Mouse (Mus musculus) kidney, embryonic 15.5 days (tissue): ENCODE results near the gene Tmem234. TPM values are rescaled to one million over a fixed set of nuclear protein-coding genes. Genes with fewer than 3 reads are reported as not detected.

Source experiments
- ATAC-seq: fragments of 200-750 bp; cut with Nextera tagmentation; replicated peaks from 2 replicates; pipeline ENCODE4 v1.8.0; 2017; ENCODE audit warnings: moderate TSS enrichment; ENCODE audit not compliant: low FRiP score
- H3K27ac ChIP-seq: fragments of 300-500 bp; sonication (generic); 2 replicates; pipeline ENCODE4 v1.5.1; 2015; ENCODE audit warnings: mild to moderate bottlenecking, inconsistent platforms
- H3K27me3 ChIP-seq: fragments of 300-500 bp; sonication (generic); 2 replicates; pipeline ENCODE4 v1.6.1; 2015; ENCODE audit warnings: inconsistent platforms
- H3K36me3 ChIP-seq: fragments of 300-500 bp; sonication (generic); 2 replicates; pipeline ENCODE4 v1.6.1; 2015; ENCODE audit warnings: inconsistent platforms
- H3K4me1 ChIP-seq: fragments of 300-500 bp; sonication (generic); 2 replicates; pipeline ENCODE4 v1.6.1; 2015; ENCODE audit warnings: inconsistent platforms
- H3K4me2 ChIP-seq: fragments of 300-500 bp; sonication (generic); 2 replicates; pipeline ENCODE4 v1.6.1; 2015; ENCODE audit warnings: moderate library complexity, mild to moderate bottlenecking, inconsistent platforms
- H3K4me3 ChIP-seq: fragments of 300-500 bp; sonication (generic); replicated peaks from 2 replicates; pipeline ENCODE4 v1.5.1; 2015; ENCODE audit warnings: mild to moderate bottlenecking, inconsistent platforms
- H3K9ac ChIP-seq: fragments of 300-500 bp; sonication (generic); 2 replicates; pipeline ENCODE4 v1.6.1; 2015; ENCODE audit warnings: mild to moderate bottlenecking, inconsistent platforms
- H3K9me3 ChIP-seq: fragments of 300-500 bp; sonication (generic); replicated peaks from 2 replicates; pipeline ENCODE4 v1.6.1; 2016; ENCODE audit warnings: inconsistent platforms
- WGBS: fragments of 180-500 bp; shearing (Covaris S2); methylation state at CpG from one replicate; pipeline ENCODE4 v1.1.7; 2015; ENCODE audit warnings: mixed read lengths; 5-methylcytosine and 5-hydroxymethylcytosine counted together
- polyA plus RNA-seq: library from polyadenylated mRNA; unstranded; fragments of >200 nt; fragmentation: Nextera tagmentation; extraction: Ambion mirVana; gene quantifications from 2 replicates; pipeline ENCODE4 v1.2.1, GENCODE M21; 2015

The Tmem234 gene
- polyA plus RNA-seq, 1 experiment from 2014 or later = 215 TPM

- no peak overlapping the region for H3K4me2 ChIP-seq
- ATAC-seq = no peak
Observed at GRCm38 (mm10) chr4:129570028-129570427, 30.4 kb upstream of the Tmem234 start.

GRCm38 (mm10) chr4:129571551-129572084, 28.9 kb upstream of the Tmem234 start:
- Histone ChIP-seq H3K9me3 (no peaks in the 10 kb centered on the region), H3K27me3 (no peaks in the 10 kb centered on the region), H3K4me3 (no peak overlapping the region), H3K36me3 (no peaks in the 10 kb centered on the region), H3K27ac (peak overlapping the region; percentile 73; the same call in 1 of the 2 replicates), H3K9ac (no peak overlapping the region), H3K4me1 (peaks cover 8% of the 10 kb centered on the region), H3K4me2 (no peak overlapping the region)
- 81% methylated on average over 8 of the region's 8 CpGs for WGBS
- no peak for ATAC-seq

More at GRCm38 (mm10) chr4:129570028-129570427, 30.4 kb upstream of the Tmem234 start:
- Histone ChIP-seq H3K4me3 (no peak overlapping the region), H3K9me3 (no peaks in the 10 kb centered on the region), H3K27me3 (no peaks in the 10 kb centered on the region), H3K9ac (no peak overlapping the region), H3K4me1 (peaks cover 2% of the 10 kb centered on the region), H3K36me3 (no peaks in the 10 kb centered on the region), H3K27ac (no peak overlapping the region)
- 82% methylated on average over 6 of the region's 6 CpGs for WGBS

- Histone ChIP-seq H3K4me3 (no peak overlapping the region), H3K9me3 (no peaks in the 10 kb centered on the region), H3K4me1 (peaks cover 15% of the 10 kb centered on the region), H3K27me3 (no peaks in the 10 kb centered on the region), H3K36me3 (no peaks in the 10 kb centered on the region), H3K27ac (peak overlapping the region; percentile 73), H3K9ac (no peak overlapping the region), H3K4me2 (no peak overlapping the region)
- WGBS = 74% methylated on average over 13 of the region's 13 CpGs
- no peak for ATAC-seq
Observed at GRCm38 (mm10) chr4:129572236-129573092, 28.0 kb upstream of the Tmem234 start.

- Histone ChIP-seq H3K9ac (no peak overlapping the region), H3K27me3 (no peaks in the 10 kb centered on the region), H3K4me2 (no peak overlapping the region), H3K36me3 (no peaks in the 10 kb centered on the region), H3K27ac (peak overlapping the region; percentile 73), H3K4me1 (peaks cover 15% of the 10 kb centered on the region), H3K4me3 (no peak overlapping the region), H3K9me3 (no peaks in the 10 kb centered on the region)
- 79% methylated on average over 4 of the region's 4 CpGs for WGBS
- ATAC-seq = no peak
Observed at GRCm38 (mm10) chr4:129573093-129573370, 27.4 kb upstream of the Tmem234 start.

GRCm38 (mm10) chr4:129573430-129573829, 27.0 kb upstream of the Tmem234 start, which contains the start of gene Lck:
Gene Lck (minus strand): TSS chr4:129573641.
- 89% methylated on average over 8 of the region's 8 CpGs for WGBS
- H3K9ac ChIP-seq = no peak within 1 kb of the TSS
- no peak for ATAC-seq
- peak within 1 kb of the TSS; percentile 73 for H3K27ac ChIP-seq
- no peaks in the 10 kb centered on the region for H3K36me3 ChIP-seq
- H3K27me3 ChIP-seq = no peaks in the 10 kb centered on the region
- H3K4me3 ChIP-seq = no peak within 1 kb of the TSS
- H3K9me3 ChIP-seq = no peaks in the 10 kb centered on the region
- peaks cover 15% of the 10 kb centered on the region for H3K4me1 ChIP-seq
- no peak within 1 kb of the TSS for H3K4me2 ChIP-seq

- H3K27me3 ChIP-seq = no peaks in the 10 kb centered on the region
- ATAC-seq = 0 out of 2 replicates have a peak, but pooled peaks have one; percentile 27
Observed at GRCm38 (mm10) chr4:129575171-129575844, 25.2 kb upstream of the Tmem234 start.

GRCm38 (mm10) chr4:129576863-129577491, 23.5 kb upstream of the Tmem234 start:
- peak overlapping the region; percentile 2; the same call in 1 of the 2 replicates for H3K9ac ChIP-seq
- peak overlapping the region; percentile 47 for H3K4me2 ChIP-seq
- H3K9me3 ChIP-seq = no peaks in the 10 kb centered on the region
- no peaks in the 10 kb centered on the region for H3K36me3 ChIP-seq
- no peak overlapping the region for H3K27ac ChIP-seq
- no peaks in the 10 kb centered on the region for H3K27me3 ChIP-seq
- H3K4me3 ChIP-seq = peak overlapping the region; percentile 26
- H3K4me1 ChIP-seq = peaks cover 24% of the 10 kb centered on the region
- ATAC-seq = no peak
- WGBS = 31% methylated on average over 21 of the region's 21 CpGs

More at GRCm38 (mm10) chr4:129575171-129575844, 25.2 kb upstream of the Tmem234 start:
- H3K9ac ChIP-seq = no peak overlapping the region
- no peaks in the 10 kb centered on the region for H3K9me3 ChIP-seq
- H3K27ac ChIP-seq = peak overlapping the region; percentile 74
- H3K4me3 ChIP-seq = no peak overlapping the region
- H3K36me3 ChIP-seq = no peaks in the 10 kb centered on the region
- 21% methylated on average over 7 of the region's 8 CpGs for WGBS
- H3K4me2 ChIP-seq = peak overlapping the region; percentile 44; the same call in 1 of the 2 replicates
- peaks cover 21% of the 10 kb centered on the region for H3K4me1 ChIP-seq

GRCm38 (mm10) chr4:129577688-129578087, 22.8 kb upstream of the Tmem234 start:
- 84% methylated on average over 7 of the region's 7 CpGs for WGBS
- no peaks in the 10 kb centered on the region for H3K36me3 ChIP-seq
- no peaks in the 10 kb centered on the region for H3K27me3 ChIP-seq
- H3K27ac ChIP-seq = peak overlapping the region; percentile 74
- H3K4me3 ChIP-seq = peak overlapping the region; percentile 26
- no peaks in the 10 kb centered on the region for H3K9me3 ChIP-seq
- peak overlapping the region; percentile 47 for H3K4me2 ChIP-seq
- no peak overlapping the region for H3K9ac ChIP-seq
- no peak for ATAC-seq
- peaks cover 24% of the 10 kb centered on the region for H3K4me1 ChIP-seq

GRCm38 (mm10) chr4:129578466-129578865, 22.0 kb upstream of the Tmem234 start, which contains the start of gene Fam167b:
Gene Fam167b (minus strand): TSS chr4:129578549.
- Histone ChIP-seq H3K4me2 (peak within 1 kb of the TSS; percentile 47), H3K4me3 (peak within 1 kb of the TSS; percentile 26), H3K27me3 (no peaks in the 10 kb centered on the region), H3K9ac (0 out of 2 replicates have a peak within 1 kb of the TSS, but pooled peaks have one; percentile 2), H3K27ac (peak within 1 kb of the TSS; percentile 74), H3K36me3 (no peaks in the 10 kb centered on the region), H3K4me1 (peaks cover 24% of the 10 kb centered on the region), H3K9me3 (no peaks in the 10 kb centered on the region)
- 79% methylated on average over 5 of the region's 5 CpGs for WGBS
- ATAC-seq = no peak

- H3K9me3 ChIP-seq = no peaks in the 10 kb centered on the region
- H3K4me1 ChIP-seq = peaks cover 33% of the 10 kb centered on the region
- no peaks in the 10 kb centered on the region for H3K27me3 ChIP-seq
- no peak overlapping the region for H3K4me2 ChIP-seq
- no peak overlapping the region for H3K9ac ChIP-seq
- peak overlapping the region; percentile 65 for H3K27ac ChIP-seq
- 62% methylated on average over 7 of the region's 7 CpGs for WGBS
- no peaks in the 10 kb centered on the region for H3K36me3 ChIP-seq
- ATAC-seq = no peak
- no peak overlapping the region for H3K4me3 ChIP-seq
Observed at GRCm38 (mm10) chr4:129580347-129580746, 20.1 kb upstream of the Tmem234 start.

GRCm38 (mm10) chr4:129582251-129582650, 18.2 kb upstream of the Tmem234 start:
- 89% methylated on average over 1 of the region's 1 CpGs for WGBS
- H3K9me3 ChIP-seq = no peaks in the 10 kb centered on the region
- no peaks in the 10 kb centered on the region for H3K27me3 ChIP-seq
- H3K9ac ChIP-seq = no peak overlapping the region
- no peak overlapping the region for H3K4me2 ChIP-seq
- H3K27ac ChIP-seq = no peak overlapping the region
- H3K36me3 ChIP-seq = no peaks in the 10 kb centered on the region
- peaks cover 30% of the 10 kb centered on the region for H3K4me1 ChIP-seq
- H3K4me3 ChIP-seq = no peak overlapping the region
- no peak for ATAC-seq
